Mouse (Mus musculus) forebrain, embryonic 14.5 days (tissue): ENCODE measurements around the gene Slc7a8. TPM values are rescaled to one million over a fixed set of nuclear protein-coding genes. Genes with fewer than 3 reads are reported as not detected.

Experiments
- ATAC-seq: fragments of 200-750 bp; cut with Nextera tagmentation; 2 replicates; pipeline ENCODE4 v1.8.0; 2017; ENCODE audit warnings: mild to moderate bottlenecking, moderate library complexity
- DNase-seq: peaks from one replicate; pipeline ENCODE4 v3.0.0-alpha.2; 2015; ENCODE audit warnings: low spot score
- H3K27ac ChIP-seq: fragments of 300-500 bp; sonication (generic); 2 replicates; pipeline ENCODE4 v1.5.1; 2014; ENCODE audit warnings: low read depth, mild to moderate bottlenecking, control low read depth, low read length, moderate library complexity
- H3K27me3 ChIP-seq: fragments of 300-500 bp; sonication (generic); replicated peaks from 2 replicates; pipeline ENCODE4 v1.6.1; 2014; ENCODE audit warnings: low read length, control low read depth, mixed read lengths; ENCODE audit not compliant: control insufficient read depth, insufficient read depth
- H3K36me3 ChIP-seq: fragments of 300-500 bp; sonication (generic); 2 replicates; pipeline ENCODE4 v1.6.1; 2014; ENCODE audit warnings: low read length, control low read depth; ENCODE audit not compliant: control insufficient read depth, insufficient read depth
- H3K4me1 ChIP-seq: fragments of 300-500 bp; sonication (generic); 2 replicates; pipeline ENCODE4 v1.6.1; 2014; ENCODE audit warnings: antibody characterized with exemption, low read length, control low read depth; ENCODE audit not compliant: control insufficient read depth, insufficient read depth
- H3K4me2 ChIP-seq: fragments of 300-500 bp; sonication (generic); 2 replicates; pipeline ENCODE4 v1.6.1; 2014; ENCODE audit warnings: mild to moderate bottlenecking, control low read depth, low read length
- H3K4me3 ChIP-seq: fragments of 300-500 bp; sonication (generic); 2 replicates; pipeline ENCODE4 v1.5.1; 2014; ENCODE audit warnings: low read depth, low read length, control low read depth
- H3K9ac ChIP-seq: fragments of 300-500 bp; sonication (generic); 2 replicates; pipeline ENCODE4 v1.6.1; 2014; ENCODE audit warnings: mild to moderate bottlenecking, low read length, control low read depth, moderate library complexity
- H3K9me3 ChIP-seq: fragments of 300-500 bp; sonication (generic); replicated peaks from 2 replicates; pipeline ENCODE4 v1.6.1; 2016; ENCODE audit warnings: low read length, control low read depth, mixed read lengths; ENCODE audit not compliant: control insufficient read depth
- WGBS: fragments of 180-500 bp; shearing (Covaris S2); extraction: QIAGEN DNeasy Blood & Tissue Kit; methylation state at CpG from one replicate; pipeline ENCODE4 v1.1.7; 2014; 5-methylcytosine and 5-hydroxymethylcytosine counted together
- polyA plus RNA-seq: library from polyadenylated mRNA; unstranded; fragments of >200 nt; fragmentation: Nextera tagmentation; extraction: Ambion mirVana; gene quantifications from 2 replicates; pipeline ENCODE4 v1.2.1, GENCODE M21; 2014

Gene Slc7a8
- polyA plus RNA-seq, 1 experiment from 2014 or later, result 6.9 TPM

GRCm38 (mm10) chr14:54736555-54737552 is 44.9 kb downstream of the Slc7a8 start:
- ATAC-seq (peak; percentile 68; the same call in 1 of the 2 replicates), DNase-seq (peak; percentile 63)
- 53% methylated on average over 14 of the region's 14 CpGs for WGBS
- Histone ChIP-seq H3K9me3 (no peaks in the 10 kb centered on the region), H3K27ac (no peak overlapping the region), H3K4me1 (no peaks in the 10 kb centered on the region; the same call in 1 of the 2 replicates), H3K27me3 (no peaks in the 10 kb centered on the region), H3K36me3 (no peaks in the 10 kb centered on the region), H3K4me2 (no peak overlapping the region), H3K4me3 (no peak overlapping the region), H3K9ac (no peak overlapping the region)

- ATAC-seq (no peak), DNase-seq (no peak)
- Histone ChIP-seq H3K36me3 (no peaks in the 10 kb centered on the region), H3K4me1 (no peaks in the 10 kb centered on the region; the same call in 1 of the 2 replicates), H3K4me2 (no peak overlapping the region), H3K27me3 (no peaks in the 10 kb centered on the region), H3K9ac (no peak overlapping the region), H3K27ac (no peak overlapping the region), H3K9me3 (no peaks in the 10 kb centered on the region), H3K4me3 (no peak overlapping the region)
- 83% methylated on average over 4 of the region's 4 CpGs for WGBS
These were observed 46.5 kb downstream of the Slc7a8 start for GRCm38 (mm10) chr14:54735221-54735620.

- Histone ChIP-seq H3K36me3 (no peaks in the 10 kb centered on the region), H3K4me1 (peaks cover 2% of the 10 kb centered on the region; the same call in 1 of the 2 replicates), H3K27ac (no peak overlapping the region), H3K9ac (no peak overlapping the region), H3K4me3 (no peak overlapping the region), H3K27me3 (no peaks in the 10 kb centered on the region), H3K9me3 (no peaks in the 10 kb centered on the region), H3K4me2 (no peak overlapping the region)
- 81% methylated on average over 4 of the region's 4 CpGs for WGBS
- DNase-seq, result no peak
- no peak for ATAC-seq
These were observed 47.7 kb downstream of the Slc7a8 start for GRCm38 (mm10) chr14:54734004-54734403.

GRCm38 (mm10) chr14:54732206-54732605 is 49.5 kb downstream of the Slc7a8 start:
- ATAC-seq (no peak), DNase-seq (no peak)
- Histone ChIP-seq H3K4me1 (peaks cover 3% of the 10 kb centered on the region; the same call in 1 of the 2 replicates), H3K27me3 (no peaks in the 10 kb centered on the region), H3K36me3 (no peaks in the 10 kb centered on the region), H3K4me2 (no peak overlapping the region), H3K9me3 (no peaks in the 10 kb centered on the region), H3K9ac (no peak overlapping the region), H3K4me3 (no peak overlapping the region), H3K27ac (no peak overlapping the region)
- 93% methylated on average over 8 of the region's 8 CpGs for WGBS

- no peaks in the 10 kb centered on the region for H3K27me3 ChIP-seq
- no peak for ATAC-seq
- no peak overlapping the region for H3K4me2 ChIP-seq
- 78% methylated on average over 6 of the region's 6 CpGs for WGBS
- H3K4me3 ChIP-seq, result no peak overlapping the region
- H3K36me3 ChIP-seq, result no peaks in the 10 kb centered on the region
- H3K27ac ChIP-seq, result no peak overlapping the region; the same call in 1 of the 2 replicates
- no peak overlapping the region for H3K9ac ChIP-seq
- no peaks in the 10 kb centered on the region for H3K9me3 ChIP-seq
- DNase-seq, result no peak
- peaks cover 3% of the 10 kb centered on the region; the same call in 1 of the 2 replicates for H3K4me1 ChIP-seq
These were observed 51.4 kb downstream of the Slc7a8 start for GRCm38 (mm10) chr14:54730305-54730704.

GRCm38 (mm10) chr14:54728823-54729653 is 52.7 kb downstream of the Slc7a8 start:
- Histone ChIP-seq H3K4me3 (no peak overlapping the region), H3K9me3 (no peaks in the 10 kb centered on the region), H3K27ac (peak overlapping the region; percentile 21; the same call in 1 of the 2 replicates), H3K27me3 (no peaks in the 10 kb centered on the region), H3K4me1 (peaks cover 3% of the 10 kb centered on the region; the same call in 1 of the 2 replicates), H3K4me2 (no peak overlapping the region), H3K36me3 (no peaks in the 10 kb centered on the region), H3K9ac (0 out of 2 replicates have a peak overlapping the region, but pooled peaks have one; percentile 17)
- 60% methylated on average over 13 of the region's 13 CpGs for WGBS
- peak; percentile 23; the same call in 1 of the 2 replicates for ATAC-seq
- DNase-seq, result no peak

- Histone ChIP-seq H3K9ac (no peak overlapping the region), H3K27ac (no peak overlapping the region), H3K4me2 (no peak overlapping the region), H3K4me3 (no peak overlapping the region), H3K27me3 (no peaks in the 10 kb centered on the region), H3K4me1 (peaks cover 3% of the 10 kb centered on the region; the same call in 1 of the 2 replicates), H3K9me3 (no peaks in the 10 kb centered on the region), H3K36me3 (no peaks in the 10 kb centered on the region)
- ATAC-seq (no peak), DNase-seq (no peak)
- 78% methylated on average over 5 of the region's 5 CpGs for WGBS
These were observed 54.2 kb downstream of the Slc7a8 start for GRCm38 (mm10) chr14:54727565-54727964.

- DNase-seq (no peak), ATAC-seq (no peak)
- H3K9me3 ChIP-seq, result no peaks in the 10 kb centered on the region
- no peaks in the 10 kb centered on the region for H3K27me3 ChIP-seq
- H3K4me3 ChIP-seq, result no peak overlapping the region
- H3K36me3 ChIP-seq, result no peaks in the 10 kb centered on the region
- WGBS, result 81% methylated on average over 6 of the region's 6 CpGs
- H3K4me2 ChIP-seq, result no peak overlapping the region
- no peak overlapping the region for H3K9ac ChIP-seq
- H3K4me1 ChIP-seq, result peaks cover 1% of the 10 kb centered on the region; the same call in 1 of the 2 replicates
- no peak overlapping the region for H3K27ac ChIP-seq
These were observed 57.7 kb downstream of the Slc7a8 start for GRCm38 (mm10) chr14:54724049-54724448.
